Mouse (Mus musculus): Measurements from ENCODE around the gene Sypl. TPM values are rescaled to one million over a fixed set of nuclear protein-coding genes. Genes with fewer than 3 reads are reported as not detected.

The Sypl gene
- polyA plus RNA-seq, 1 experiment from 2014 or later, result 79.3 TPM

- no peak overlapping the region for H3K27ac ChIP-seq (replicated peaks; ENCODE audit: low read depth, low read length)
- no peaks in the 10 kb centered on the region for H3K9me3 ChIP-seq (replicated peaks; ENCODE audit: control insufficient read depth, low read length)
- H3K4me1 ChIP-seq (ENCODE audit: control insufficient read depth, insufficient read depth, low read length), result no peaks in the 10 kb centered on the region
- no peak for DNase-seq (ENCODE audit: low spot score)
- 32% methylated on average over 3 of the region's 3 CpGs for WGBS
- H3K36me3 ChIP-seq (replicated peaks; ENCODE audit: control insufficient read depth, insufficient read depth, low read depth, low read length), result no peaks in the 10 kb centered on the region
- H3K4me2 ChIP-seq (ENCODE audit: low read depth, low read length), result no peak overlapping the region
- H3K9ac ChIP-seq (replicated peaks; ENCODE audit: low read length), result no peak overlapping the region
- H3K4me3 ChIP-seq (ENCODE audit: low read depth, low read length), result no peak overlapping the region
- no peaks in the 10 kb centered on the region for H3K27me3 ChIP-seq (ENCODE audit: control insufficient read depth, insufficient read depth, low read length)
- ATAC-seq (replicated peaks; ENCODE audit: insufficient number of reproducible peaks, low FRiP score, low TSS enrichment, low read depth), result no peak
Measured at GRCm38 (mm10) chr12:32928180-32928579, 25.5 kb upstream of the Sypl start.

- H3K9me3 ChIP-seq (replicated peaks; ENCODE audit: control insufficient read depth, low read length), result no peaks in the 10 kb centered on the region
- no peaks in the 10 kb centered on the region for H3K27me3 ChIP-seq (ENCODE audit: control insufficient read depth, insufficient read depth, low read length)
- WGBS, result 78% methylated on average over 11 of the region's 11 CpGs
- ATAC-seq (replicated peaks; ENCODE audit: insufficient number of reproducible peaks, low FRiP score, low TSS enrichment, low read depth), result no peak
- no peak overlapping the region for H3K4me3 ChIP-seq (ENCODE audit: low read depth, low read length)
- DNase-seq (ENCODE audit: low spot score), result no peak
- no peaks in the 10 kb centered on the region for H3K4me1 ChIP-seq (ENCODE audit: control insufficient read depth, insufficient read depth, low read length)
- no peak overlapping the region for H3K27ac ChIP-seq (replicated peaks; ENCODE audit: low read depth, low read length)
- no peak overlapping the region for H3K4me2 ChIP-seq (ENCODE audit: low read depth, low read length)
- H3K36me3 ChIP-seq (replicated peaks; ENCODE audit: control insufficient read depth, insufficient read depth, low read depth, low read length), result no peaks in the 10 kb centered on the region
- no peak overlapping the region for H3K9ac ChIP-seq (replicated peaks; ENCODE audit: low read length)
Measured at GRCm38 (mm10) chr12:32929831-32930513, 23.7 kb upstream of the Sypl start.

- no peak overlapping the region for H3K27ac ChIP-seq (replicated peaks; ENCODE audit: low read depth, low read length)
- H3K4me3 ChIP-seq (ENCODE audit: low read depth, low read length), result no peak overlapping the region
- ATAC-seq (replicated peaks; ENCODE audit: insufficient number of reproducible peaks, low FRiP score, low TSS enrichment, low read depth), result no peak
- H3K9me3 ChIP-seq (replicated peaks; ENCODE audit: control insufficient read depth, low read length), result no peaks in the 10 kb centered on the region
- 89% methylated on average over 7 of the region's 7 CpGs for WGBS
- H3K9ac ChIP-seq (replicated peaks; ENCODE audit: low read length), result no peak overlapping the region
- H3K36me3 ChIP-seq (replicated peaks; ENCODE audit: control insufficient read depth, insufficient read depth, low read depth, low read length), result no peaks in the 10 kb centered on the region
- no peak for DNase-seq (ENCODE audit: low spot score)
- no peaks in the 10 kb centered on the region for H3K4me1 ChIP-seq (ENCODE audit: control insufficient read depth, insufficient read depth, low read length)
- H3K27me3 ChIP-seq (ENCODE audit: control insufficient read depth, insufficient read depth, low read length), result no peaks in the 10 kb centered on the region
- no peak overlapping the region for H3K4me2 ChIP-seq (ENCODE audit: low read depth, low read length)
Measured at GRCm38 (mm10) chr12:32930566-32930965, 23.1 kb upstream of the Sypl start.

- no peak for DNase-seq (ENCODE audit: low spot score)
- H3K4me1 ChIP-seq (ENCODE audit: control insufficient read depth, insufficient read depth, low read length), result no peaks in the 10 kb centered on the region
- no peak overlapping the region for H3K9ac ChIP-seq (replicated peaks; ENCODE audit: low read length)
- H3K4me2 ChIP-seq (ENCODE audit: low read depth, low read length), result no peak overlapping the region
- no peaks in the 10 kb centered on the region for H3K9me3 ChIP-seq (replicated peaks; ENCODE audit: control insufficient read depth, low read length)
- no peaks in the 10 kb centered on the region for H3K27me3 ChIP-seq (ENCODE audit: control insufficient read depth, insufficient read depth, low read length)
- no peak overlapping the region for H3K4me3 ChIP-seq (ENCODE audit: low read depth, low read length)
- 79% methylated on average over 4 of the region's 4 CpGs for WGBS
- H3K27ac ChIP-seq (replicated peaks; ENCODE audit: low read depth, low read length), result no peak overlapping the region
- no peaks in the 10 kb centered on the region for H3K36me3 ChIP-seq (replicated peaks; ENCODE audit: control insufficient read depth, insufficient read depth, low read depth, low read length)
- no peak for ATAC-seq (replicated peaks; ENCODE audit: insufficient number of reproducible peaks, low FRiP score, low TSS enrichment, low read depth)
Measured at GRCm38 (mm10) chr12:32936246-32936946, 17.3 kb upstream of the Sypl start.

GRCm38 (mm10) chr12:32941141-32941540, 12.6 kb upstream of the Sypl start:
- H3K36me3 ChIP-seq (replicated peaks; ENCODE audit: control insufficient read depth, insufficient read depth, low read depth, low read length), result no peaks in the 10 kb centered on the region
- H3K27ac ChIP-seq (replicated peaks; ENCODE audit: low read depth, low read length), result no peak overlapping the region
- H3K27me3 ChIP-seq (ENCODE audit: control insufficient read depth, insufficient read depth, low read length), result no peaks in the 10 kb centered on the region
- no peaks in the 10 kb centered on the region for H3K9me3 ChIP-seq (replicated peaks; ENCODE audit: control insufficient read depth, low read length)
- DNase-seq (ENCODE audit: low spot score), result no peak
- H3K4me1 ChIP-seq (ENCODE audit: control insufficient read depth, insufficient read depth, low read length), result no peaks in the 10 kb centered on the region
- WGBS, result 86% methylated on average over 4 of the region's 4 CpGs
- H3K4me2 ChIP-seq (ENCODE audit: low read depth, low read length), result no peak overlapping the region
- no peak overlapping the region for H3K4me3 ChIP-seq (ENCODE audit: low read depth, low read length)
- ATAC-seq (replicated peaks; ENCODE audit: insufficient number of reproducible peaks, low FRiP score, low TSS enrichment, low read depth), result no peak
- H3K9ac ChIP-seq (replicated peaks; ENCODE audit: low read length), result no peak overlapping the region

DNA sequence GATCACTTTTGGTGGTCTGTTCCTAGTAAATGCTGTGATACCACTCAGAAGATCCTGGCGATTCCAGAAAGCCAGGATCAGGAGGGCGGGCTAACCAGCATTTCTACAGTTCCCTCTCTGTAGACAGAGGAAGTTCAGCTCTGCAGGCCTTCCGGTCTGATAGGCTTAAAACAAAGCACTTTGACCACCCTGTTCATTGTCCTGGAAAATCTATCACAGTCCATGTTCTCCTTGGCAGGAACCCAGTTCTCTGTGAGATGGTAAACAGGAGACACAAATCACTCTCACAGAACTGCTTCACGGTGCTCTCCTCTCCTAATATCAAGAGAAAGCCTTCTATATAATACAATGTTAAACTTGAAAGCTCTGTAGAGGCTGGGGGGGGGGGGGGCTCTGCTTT, 10.3 kb upstream of the Sypl start:
- WGBS, result 76% methylated on average over 4 of the region's 4 CpGs
- DNase-seq (ENCODE audit: low spot score), result no peak

GRCm38 (mm10) chr12:32943951-32944350, 9.7 kb upstream of the Sypl start:
- no peak overlapping the region for H3K4me2 ChIP-seq (ENCODE audit: low read depth, low read length)
- H3K4me1 ChIP-seq (ENCODE audit: control insufficient read depth, insufficient read depth, low read length), result no peaks in the 10 kb centered on the region
- no peak overlapping the region for H3K27ac ChIP-seq (replicated peaks; ENCODE audit: low read depth, low read length)
- H3K4me3 ChIP-seq (ENCODE audit: low read depth, low read length), result no peak overlapping the region
- ATAC-seq (replicated peaks; ENCODE audit: insufficient number of reproducible peaks, low FRiP score, low TSS enrichment, low read depth), result no peak
- no peaks in the 10 kb centered on the region for H3K36me3 ChIP-seq (replicated peaks; ENCODE audit: control insufficient read depth, insufficient read depth, low read depth, low read length)
- H3K9ac ChIP-seq (replicated peaks; ENCODE audit: low read length), result no peak overlapping the region
- H3K27me3 ChIP-seq (ENCODE audit: control insufficient read depth, insufficient read depth, low read length), result no peaks in the 10 kb centered on the region
- no peak for DNase-seq (ENCODE audit: low spot score)
- 78% methylated on average over 3 of the region's 3 CpGs for WGBS
- H3K9me3 ChIP-seq (replicated peaks; ENCODE audit: control insufficient read depth, low read length), result no peaks in the 10 kb centered on the region

More for the DNA sequence above, 10.3 kb upstream of the Sypl start:
- no peak overlapping the region for H3K9ac ChIP-seq (replicated peaks; ENCODE audit: low read length)
- no peaks in the 10 kb centered on the region for H3K9me3 ChIP-seq (replicated peaks; ENCODE audit: control insufficient read depth, low read length)
- no peak overlapping the region for H3K4me3 ChIP-seq (ENCODE audit: low read depth, low read length)
- ATAC-seq (replicated peaks; ENCODE audit: insufficient number of reproducible peaks, low FRiP score, low TSS enrichment, low read depth), result no peak
- no peaks in the 10 kb centered on the region for H3K27me3 ChIP-seq (ENCODE audit: control insufficient read depth, insufficient read depth, low read length)
- no peaks in the 10 kb centered on the region for H3K36me3 ChIP-seq (replicated peaks; ENCODE audit: control insufficient read depth, insufficient read depth, low read depth, low read length)
- no peak overlapping the region for H3K27ac ChIP-seq (replicated peaks; ENCODE audit: low read depth, low read length)
- H3K4me1 ChIP-seq (ENCODE audit: control insufficient read depth, insufficient read depth, low read length), result no peaks in the 10 kb centered on the region
- no peak overlapping the region for H3K4me2 ChIP-seq (ENCODE audit: low read depth, low read length)

DNA sequence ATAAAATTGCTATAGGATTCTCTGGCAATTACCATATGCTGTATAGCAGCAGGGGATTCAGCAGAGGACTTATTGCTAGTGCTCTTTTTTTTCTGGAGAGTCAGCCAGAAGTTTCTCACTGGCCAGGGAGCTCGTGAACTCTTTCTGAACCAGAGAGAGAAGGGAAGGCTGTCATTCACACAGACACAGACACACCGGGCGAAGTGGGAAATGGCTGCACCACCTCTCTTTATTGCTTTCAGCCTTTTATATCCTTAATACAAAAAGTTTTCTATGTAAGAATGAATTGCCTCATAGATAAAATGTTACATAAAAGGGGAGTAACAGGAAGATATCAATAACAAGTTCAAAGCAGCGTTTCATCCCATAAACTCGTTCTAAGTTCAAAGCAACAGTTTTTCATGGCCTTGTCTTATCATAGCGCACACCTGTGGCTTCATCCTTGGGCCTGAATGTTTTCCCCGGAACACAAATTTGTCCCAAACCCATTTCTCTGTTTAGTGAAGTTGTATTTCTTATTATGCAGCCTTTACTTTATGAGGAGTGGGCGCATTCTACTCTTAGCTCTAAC, 8.7 kb upstream of the Sypl start:
- Histone ChIP-seq H3K9me3 (replicated peaks; ENCODE audit: control insufficient read depth, low read length) (no peaks in the 10 kb centered on the region), H3K36me3 (replicated peaks; ENCODE audit: control insufficient read depth, insufficient read depth, low read depth, low read length) (no peaks in the 10 kb centered on the region), H3K4me1 (ENCODE audit: control insufficient read depth, insufficient read depth, low read length) (no peaks in the 10 kb centered on the region), H3K9ac (replicated peaks; ENCODE audit: low read length) (no peak overlapping the region), H3K27me3 (ENCODE audit: control insufficient read depth, insufficient read depth, low read length) (no peaks in the 10 kb centered on the region), H3K4me2 (ENCODE audit: low read depth, low read length) (no peak overlapping the region), H3K27ac (replicated peaks; ENCODE audit: low read depth, low read length) (no peak overlapping the region), H3K4me3 (ENCODE audit: low read depth, low read length) (no peak overlapping the region)
- 78% methylated on average over 8 of the region's 8 CpGs for WGBS
- ATAC-seq (replicated peaks; ENCODE audit: insufficient number of reproducible peaks, low FRiP score, low TSS enrichment, low read depth) (no peak), DNase-seq (ENCODE audit: low spot score) (no peak)
